Mouse (Mus musculus) spleen, postnatal 36 days (tissue): ENCODE results near the gene Orc3.

Experiments
- DNase-seq, 2 experiments: peaks; one replicate each; pipeline ENCODE4 v3.0.0; 2022; ENCODE audit warnings: low spot score in 2 of 2, mixed read lengths in 1 of 2

Gene Orc3

GRCm38 (mm10) chr4:34614630-34615094, at the start of gene Orc3, which contains the start of gene Rars2:
Gene Orc3, minus strand, starts transcription at chr4:34614944.
Gene Rars2, plus strand, starts transcription at chr4:34614957.
- DNase-seq, result peak; percentile 92 to 93

- DNase-seq, result no peak
Observed at GRCm38 (mm10) chr4:34661927-34662326, 47.2 kb upstream of the Orc3 start.

- DNase-seq, result no peak
Observed at GRCm38 (mm10) chr4:34661514-34661913, 46.8 kb upstream of the Orc3 start.

- DNase-seq, result no peak
Observed at GRCm38 (mm10) chr4:34659012-34659411, 44.3 kb upstream of the Orc3 start.

GRCm38 (mm10) chr4:34656101-34656500, 41.4 kb upstream of the Orc3 start:
- no peak for DNase-seq

- no peak for DNase-seq
Observed at GRCm38 (mm10) chr4:34653179-34653578, 38.4 kb upstream of the Orc3 start.

GRCm38 (mm10) chr4:34644779-34645178, 30.0 kb upstream of the Orc3 start:
- no peak for DNase-seq

- no peak for DNase-seq
Observed at GRCm38 (mm10) chr4:34640731-34641130, 26.0 kb upstream of the Orc3 start.

- DNase-seq, result no peak
Observed at GRCm38 (mm10) chr4:34639745-34640364, 25.1 kb upstream of the Orc3 start.

- DNase-seq, result no peak
Observed at GRCm38 (mm10) chr4:34637851-34638250, 23.1 kb upstream of the Orc3 start.

GRCm38 (mm10) chr4:34637386-34637785, 22.6 kb upstream of the Orc3 start:
- no peak for DNase-seq

- no peak for DNase-seq
Observed at GRCm38 (mm10) chr4:34636036-34636435, 21.3 kb upstream of the Orc3 start.

GRCm38 (mm10) chr4:34634129-34634528, 19.4 kb upstream of the Orc3 start:
- no peak for DNase-seq

- no peak for DNase-seq
Observed at GRCm38 (mm10) chr4:34629956-34630355, 15.2 kb upstream of the Orc3 start.

- no peak for DNase-seq
Observed at GRCm38 (mm10) chr4:34626401-34626800, 11.7 kb upstream of the Orc3 start.

- no peak for DNase-seq
Observed at GRCm38 (mm10) chr4:34625556-34625955, 10.8 kb upstream of the Orc3 start.

- DNase-seq, result no peak
Observed at GRCm38 (mm10) chr4:34616146-34616545, 1.4 kb upstream of the Orc3 start.

- no peak for DNase-seq
Observed at GRCm38 (mm10) chr4:34615303-34615702, 559 bp upstream of the Orc3 start.

GRCm38 (mm10) chr4:34613571-34614145, 1.1 kb downstream of the Orc3 start:
- no peak for DNase-seq

GRCm38 (mm10) chr4:34606658-34607057, 8.1 kb downstream of the Orc3 start:
- DNase-seq, result no peak

- DNase-seq, result no peak
Observed at GRCm38 (mm10) chr4:34603123-34603522, 11.6 kb downstream of the Orc3 start.

GRCm38 (mm10) chr4:34584871-34585607, 29.7 kb downstream of the Orc3 start:
- DNase-seq, result no peak

- no peak for DNase-seq
Observed at GRCm38 (mm10) chr4:34583427-34583826, 31.3 kb downstream of the Orc3 start.
